Mouse (Mus musculus) CD8-positive naive resting alpha-beta T cell, adult 2 months (primary cell): ENCODE results near the gene Rtl4.

Experiments
- DNase-seq, 2 experiments: peaks; one replicate each; pipeline ENCODE4 v3.0.0; 2022; ENCODE audit warnings: low read depth in 2 of 2, low spot score in 2 of 2

The Rtl4 gene

GRCm38 (mm10) chrX:144688207-144689118, at the start of gene Rtl4:
Gene Rtl4 (plus strand): TSS chrX:144688907.
- no peak for DNase-seq

DNA sequence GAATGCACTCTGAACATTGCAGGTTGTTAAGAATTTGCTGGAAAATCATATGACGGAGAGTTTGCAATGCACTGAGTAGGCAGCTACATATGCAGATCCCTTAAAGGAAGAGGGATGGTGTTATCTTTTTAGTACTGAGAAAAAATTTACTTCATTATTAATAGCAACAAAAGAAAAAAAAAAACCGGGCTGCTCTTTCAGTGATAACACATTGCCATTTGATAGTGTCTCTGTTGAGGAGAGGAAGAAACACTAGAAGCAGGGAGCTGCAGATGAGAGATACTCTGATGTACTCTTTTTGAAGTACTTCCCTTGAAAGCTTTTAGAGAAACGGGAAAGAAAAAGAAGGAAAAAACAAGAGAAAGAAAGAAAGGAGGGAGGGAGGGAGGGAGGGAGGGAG, 44.0 kb upstream of the Rtl4 start:
- DNase-seq: no peak

DNA sequence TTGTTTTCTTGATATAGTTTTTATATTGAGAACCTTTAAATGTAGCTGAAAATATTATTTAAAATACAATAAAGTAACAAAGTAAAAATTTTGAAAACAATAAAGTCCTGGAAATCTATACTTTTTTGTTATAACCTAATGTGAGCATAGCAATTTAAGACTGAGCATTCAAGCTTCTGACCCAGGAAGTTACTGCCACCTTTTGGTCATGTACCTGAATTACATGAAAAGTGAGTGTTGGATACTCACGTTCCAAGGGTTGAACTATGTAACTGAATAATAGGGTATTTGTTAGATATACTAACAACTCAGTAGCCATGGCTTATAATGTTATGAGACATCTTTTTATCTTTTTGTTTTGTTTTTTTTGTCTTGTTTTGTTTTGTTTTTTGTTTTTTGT, 43.3 kb upstream of the Rtl4 start:
- peak; percentile 0 to 19 for DNase-seq

GRCm38 (mm10) chrX:144652196-144652595, 36.5 kb upstream of the Rtl4 start:
- no peak for DNase-seq

DNA sequence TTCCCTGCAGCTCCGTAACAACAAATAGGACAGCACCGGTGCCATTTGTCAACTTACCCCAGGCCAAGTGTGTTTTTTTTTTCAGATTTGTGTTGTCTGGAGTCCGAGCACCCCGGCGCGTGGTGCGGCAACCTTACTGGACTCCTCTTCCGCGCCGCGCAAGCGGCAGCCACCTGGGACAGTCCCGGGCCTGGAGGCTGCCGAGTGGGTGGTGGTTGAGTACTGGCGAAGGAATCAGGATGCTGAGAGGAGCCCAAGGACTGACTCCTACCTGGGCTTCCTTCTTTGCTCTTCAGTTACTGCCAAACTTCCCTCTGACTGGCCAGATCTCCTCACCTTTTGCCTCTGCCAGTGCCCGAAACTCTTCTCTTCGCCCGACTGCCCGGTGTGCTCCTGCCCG, 965 bp upstream of the Rtl4 start:
- no peak for DNase-seq

DNA sequence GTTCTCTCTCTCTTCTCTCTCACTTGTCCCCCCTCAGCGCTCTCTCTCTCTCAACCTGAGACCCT, 733 bp upstream of the Rtl4 start, which contains the start of gene Trpc5:
Gene Trpc5, minus strand, starts transcription at position 39 of the 65 bp plus-strand sequence.
- no peak for DNase-seq

DNA sequence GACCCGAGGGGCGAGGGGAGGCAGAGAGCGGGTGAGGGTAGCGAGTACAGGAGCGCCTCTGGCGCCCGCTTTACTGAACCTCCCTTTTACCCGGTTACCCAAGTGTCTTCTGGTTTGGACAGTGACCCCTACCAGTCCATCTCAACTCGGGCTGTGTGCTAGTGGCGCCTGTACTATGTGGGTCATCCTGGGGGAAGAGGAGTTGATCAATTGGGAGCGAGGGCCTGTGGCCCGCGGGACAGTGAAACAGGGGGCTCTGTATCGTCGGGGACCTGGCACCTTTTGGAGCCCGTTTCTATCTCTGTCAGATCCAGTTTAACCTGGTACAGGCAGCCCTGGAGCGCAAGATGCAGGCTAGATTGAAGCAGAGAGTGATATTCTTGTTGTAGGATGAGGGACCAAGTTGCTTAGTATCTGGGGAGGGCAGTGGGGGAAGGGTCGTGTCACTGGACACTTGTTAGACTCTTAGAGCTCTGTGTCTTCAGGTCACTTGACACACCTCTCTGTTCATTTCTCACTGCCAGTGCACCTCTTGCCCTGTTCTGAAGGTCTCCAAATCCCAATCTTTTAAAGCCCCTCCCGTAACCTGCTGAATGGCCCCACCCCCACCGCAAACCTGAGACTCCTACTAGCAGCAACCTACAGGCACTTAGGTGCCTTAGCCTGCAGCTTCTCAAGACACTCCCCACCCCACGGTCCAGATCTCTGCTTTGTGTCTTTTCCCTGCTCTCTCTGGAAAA, 582 bp downstream of the Rtl4 start:
- no peak for DNase-seq

DNA sequence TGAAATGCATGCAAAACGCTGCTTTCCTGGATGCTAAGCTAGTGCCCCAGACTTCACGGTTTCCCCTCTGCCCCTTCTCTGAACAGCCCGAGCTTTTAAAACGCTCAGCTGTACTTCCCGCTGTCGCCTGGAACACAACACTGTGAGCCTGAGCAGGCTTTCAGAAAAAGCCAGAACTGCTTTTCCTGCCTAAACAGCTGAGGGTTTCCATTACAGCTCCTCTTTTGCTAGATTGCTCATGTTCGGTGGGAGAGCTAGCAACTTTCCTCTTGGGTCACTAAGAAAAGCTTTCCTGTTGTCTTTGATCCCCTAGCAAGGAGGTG, 1.1 kb downstream of the Rtl4 start:
- no peak for DNase-seq

DNA sequence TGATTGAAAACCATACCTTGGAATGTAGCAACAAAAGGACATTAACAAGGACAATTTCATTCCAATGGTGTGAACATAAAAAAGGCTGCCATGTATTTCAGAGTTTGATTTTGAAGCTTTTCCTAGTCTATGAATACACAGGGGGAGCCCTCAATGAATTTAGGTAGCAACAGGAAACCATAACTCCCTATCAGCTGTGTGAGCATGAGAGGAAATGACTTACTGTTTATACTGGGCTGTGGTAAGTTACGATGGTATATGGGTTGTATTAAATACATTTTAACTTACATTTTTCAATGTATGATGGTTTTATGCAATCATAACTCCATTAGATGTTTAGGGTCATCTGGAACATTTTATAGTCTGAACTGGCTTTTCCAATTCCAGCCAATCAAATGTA, 27.6 kb downstream of the Rtl4 start:
- DNase-seq: no peak

DNA sequence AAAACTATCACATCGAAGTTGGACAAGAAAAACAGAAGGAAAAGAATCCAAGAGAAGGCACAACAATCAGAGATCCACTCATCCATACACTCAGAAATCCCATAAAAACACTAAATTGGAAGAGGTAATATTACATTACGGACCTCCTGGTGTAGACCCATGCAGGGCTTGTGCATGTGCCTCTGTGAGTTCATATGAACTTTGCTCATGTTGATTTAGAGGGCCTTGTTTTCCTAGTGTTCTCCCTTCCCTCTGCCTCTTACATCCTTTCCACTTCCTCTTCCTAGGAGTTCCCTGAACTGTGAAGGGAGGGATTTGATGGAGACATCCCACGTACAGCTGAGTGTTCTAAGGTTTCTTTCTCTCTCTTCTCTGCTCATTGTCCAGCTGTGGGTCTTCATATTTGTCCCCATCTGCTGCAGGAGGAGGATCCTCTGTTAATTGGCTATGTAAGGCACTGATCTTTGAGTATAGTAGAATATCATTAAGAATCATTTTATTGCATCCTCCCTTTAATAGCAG, 58.9 kb downstream of the Rtl4 start:
- no peak for DNase-seq

DNA sequence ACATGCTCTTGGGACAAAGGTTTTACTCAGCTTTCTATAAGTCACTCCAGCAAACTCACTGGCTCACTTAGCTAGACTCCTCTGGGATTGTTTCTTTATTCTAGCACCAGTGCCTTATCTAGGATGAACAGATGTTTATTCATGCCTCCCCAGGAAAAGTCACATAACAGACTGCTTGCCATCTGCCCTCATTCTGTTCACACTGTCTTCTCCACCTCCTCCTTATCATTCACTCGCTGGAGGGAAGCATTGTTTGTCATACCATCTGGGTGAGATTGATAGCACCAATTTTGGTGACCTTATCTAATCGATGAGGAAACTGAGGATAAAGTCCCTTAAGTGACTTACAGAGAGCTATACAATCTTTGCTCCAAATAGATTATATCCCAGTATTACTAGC, 298.3 kb downstream of the Rtl4 start:
- DNase-seq: no peak

- no peak for DNase-seq
Measured at GRCm38 (mm10) chrX:145065484-145065913, 376.8 kb downstream of the Rtl4 start.

DNA sequence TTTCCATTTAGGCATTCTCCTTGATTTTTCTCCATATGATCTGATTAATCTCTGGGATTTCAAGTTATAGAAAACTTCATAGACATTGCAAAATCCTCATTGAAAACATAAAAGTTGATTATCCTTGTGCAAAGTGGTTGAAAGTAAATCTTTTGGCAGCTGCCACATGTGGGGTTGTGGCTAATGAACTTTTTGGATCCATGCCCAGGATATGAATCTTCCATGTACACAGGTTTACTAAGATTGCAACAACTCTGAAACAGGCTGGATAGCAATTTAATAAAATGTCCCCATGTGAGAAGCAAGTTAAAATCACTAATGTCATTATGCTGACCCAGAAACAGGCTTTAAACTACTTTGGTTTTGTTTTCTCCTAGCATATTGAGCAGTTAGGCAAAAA, 401.1 kb downstream of the Rtl4 start:
- DNase-seq: no peak

DNA sequence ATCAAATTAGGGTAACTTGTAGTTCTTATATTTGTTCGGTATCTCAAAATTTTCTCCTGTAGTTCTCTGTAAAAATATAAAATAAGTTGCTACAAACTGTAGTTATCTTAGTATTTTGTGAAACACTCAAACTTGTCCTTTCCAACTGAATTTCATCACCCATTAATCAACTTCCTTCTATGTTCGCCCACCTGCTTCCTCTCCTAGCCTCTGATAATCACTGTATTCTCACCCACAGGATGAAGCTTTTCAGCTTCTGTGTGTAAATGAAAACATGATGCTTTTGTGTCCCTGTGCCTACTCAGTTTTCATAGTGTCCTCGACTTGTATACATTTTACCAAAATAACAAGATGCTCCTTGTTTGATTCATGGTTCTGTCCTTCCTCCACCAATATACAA, 401.7 kb downstream of the Rtl4 start:
- no peak for DNase-seq

DNA sequence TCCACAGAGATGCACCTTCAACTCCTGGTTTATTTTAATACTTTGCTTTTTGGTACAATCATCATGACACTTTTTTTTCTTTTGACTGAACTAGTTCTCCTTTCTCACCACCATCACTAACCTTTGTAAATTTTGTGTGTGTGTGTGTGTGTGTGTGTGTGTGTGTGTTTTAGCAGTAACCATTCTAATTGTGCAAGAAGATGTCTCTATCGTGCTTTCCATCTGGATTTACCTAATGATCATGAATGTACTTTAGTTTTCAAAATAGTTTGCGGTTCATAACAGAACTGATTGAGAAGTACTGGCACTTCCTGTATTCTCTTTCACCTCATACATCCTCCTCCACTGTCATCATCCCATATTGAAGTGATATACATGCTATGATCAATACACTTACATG, 402.3 kb downstream of the Rtl4 start:
- no peak for DNase-seq
